Mouse (Mus musculus) CH12.LX (cell line): ENCODE results near the gene Slc15a3. TPM values are rescaled to one million over a fixed set of nuclear protein-coding genes. Genes with fewer than 3 reads are reported as not detected.

Source experiments
- DNase-seq: peaks from one replicate; pipeline ENCODE4 v3.0.0-alpha.2; 2013; ENCODE audit errors: extremely low read depth
- H3K27ac ChIP-seq: 2 replicates; pipeline ENCODE4 v1.5.1; 2012; ENCODE audit warnings: low read depth, mild to moderate bottlenecking, control low read depth, moderate library complexity; ENCODE audit not compliant: insufficient read depth
- H3K27me3 ChIP-seq: replicated peaks from 2 replicates; pipeline ENCODE3; 2012; ENCODE audit warnings: inconsistent platforms
- H3K36me3 ChIP-seq, 2 experiments: replicated peaks in 1 of 2; 2 replicates each; pipeline versions ENCODE3 to v1.6.1; 2012; ENCODE audit warnings: inconsistent platforms in 1 of 2, low read length in 1 of 2, mild to moderate bottlenecking in 1 of 2, mixed read lengths in 1 of 2, moderate library complexity in 1 of 2; ENCODE audit not compliant: control insufficient read depth in 1 of 2, insufficient read depth in 1 of 2
- H3K4me1 ChIP-seq, 2 experiments: 2 replicates each; pipeline ENCODE4 v1.6.1; 2012; ENCODE audit warnings: inconsistent platforms in 1 of 2, moderate library complexity in 1 of 2; ENCODE audit not compliant: insufficient read depth in 2 of 2, control insufficient read depth in 1 of 2
- H3K4me2 ChIP-seq: 2 replicates; pipeline ENCODE4 v1.6.1; 2012; ENCODE audit warnings: low read depth, mild to moderate bottlenecking, control low read depth; ENCODE audit not compliant: poor library complexity, insufficient read depth, severe bottlenecking
- H3K4me3 ChIP-seq, 3 experiments: fragments of 150-350 bp in 1 of 3; sonication (generic) in 1 of 3; replicated peaks in 1 of 3; 2 replicates each; pipeline versions ENCODE3 to v1.5.1; 2011 to 2012; ENCODE audit warnings: low read depth in 2 of 3, low read length in 2 of 3, mild to moderate bottlenecking in 2 of 3, moderate library complexity in 2 of 3, control low read depth in 1 of 3, improper control_type of control experiment in 1 of 3, inconsistent platforms in 1 of 3, mixed read lengths in 1 of 3; ENCODE audit not compliant: poor library complexity in 1 of 3
- H3K79me2 ChIP-seq: replicated peaks from 2 replicates; pipeline ENCODE4 v1.6.1; 2012; ENCODE audit warnings: mild to moderate bottlenecking, moderate library complexity; ENCODE audit not compliant: control insufficient read depth, poor library complexity, insufficient read depth, severe bottlenecking; ENCODE audit errors: extremely low read depth
- H3K9ac ChIP-seq: 2 replicates; pipeline ENCODE4 v1.6.1; 2012; ENCODE audit warnings: low read depth, mild to moderate bottlenecking, control low read depth, moderate library complexity; ENCODE audit not compliant: insufficient read depth
- H3K9me3 ChIP-seq: replicated peaks from 2 replicates; pipeline ENCODE3; 2012; ENCODE audit warnings: low read length, inconsistent platforms, mixed read lengths
- BHLHE40 ChIP-seq: IDR thresholded peaks from 2 replicates; pipeline ENCODE4 v1.6.1; 2011; ENCODE audit warnings: mild to moderate bottlenecking, low read depth, low read length, improper control_type of control experiment
- CHD1 ChIP-seq: IDR thresholded peaks from 2 replicates; pipeline ENCODE4 v1.6.1; 2012; ENCODE audit warnings: low read depth, low read length, improper control_type of control experiment, inconsistent platforms
- CHD2 ChIP-seq: IDR thresholded peaks from 2 replicates; pipeline ENCODE4 v1.6.1; 2011; ENCODE audit warnings: low read length, improper control_type of control experiment
- CTCF ChIP-seq, 2 experiments: IDR thresholded peaks in 1 of 2; conservative IDR thresholded peaks in 1 of 2; 2 replicates each; pipeline ENCODE4 v1.5.1; 2011 to 2012; ENCODE audit warnings: low read depth in 2 of 2, low read length in 2 of 2, improper control_type of control experiment in 1 of 2, inconsistent platforms in 1 of 2, mild to moderate bottlenecking in 1 of 2, moderate library complexity in 1 of 2
- E2F4 ChIP-seq: IDR thresholded peaks from 2 replicates; pipeline ENCODE4 v1.6.1; 2011; ENCODE audit warnings: low read depth, low read length, improper control_type of control experiment; ENCODE audit not compliant: insufficient replicate concordance
- ELF1 ChIP-seq: IDR thresholded peaks from 2 replicates; pipeline ENCODE4 v1.6.1; 2014; ENCODE audit warnings: low read depth, mild to moderate bottlenecking, inconsistent platforms, low read length, improper control_type of control experiment
- EP300 ChIP-seq: IDR thresholded peaks from 2 replicates; pipeline ENCODE4 v1.6.1; 2011; ENCODE audit warnings: low read length, improper control_type of control experiment
- ETS1 ChIP-seq: conservative IDR thresholded peaks from 2 replicates; pipeline ENCODE4 v1.6.1; 2012; ENCODE audit warnings: low read depth, mild to moderate bottlenecking, inconsistent platforms, low read length, improper control_type of control experiment, moderate library complexity
- IRF4 ChIP-seq: IDR thresholded peaks from 2 replicates; pipeline ENCODE4 v1.6.1; 2014; ENCODE audit warnings: low read depth, mild to moderate bottlenecking, inconsistent platforms, low read length, improper control_type of control experiment
- MAX ChIP-seq: IDR thresholded peaks from 2 replicates; pipeline ENCODE4 v1.6.1; 2011; ENCODE audit warnings: low read length, improper control_type of control experiment
- MAZ ChIP-seq: IDR thresholded peaks from 2 replicates; pipeline ENCODE4 v1.6.1; 2012; ENCODE audit warnings: low read depth, mild to moderate bottlenecking, inconsistent platforms, low read length, improper control_type of control experiment, moderate library complexity
- MEF2A ChIP-seq: IDR thresholded peaks from 2 replicates; pipeline ENCODE4 v1.6.1; 2014; ENCODE audit warnings: low read depth, mild to moderate bottlenecking, inconsistent platforms, low read length, improper control_type of control experiment, borderline replicate concordance
- MXI1 ChIP-seq: IDR thresholded peaks from 2 replicates; pipeline ENCODE4 v1.6.1; 2011; ENCODE audit warnings: mild to moderate bottlenecking, low read depth, low read length, improper control_type of control experiment
- NELFE ChIP-seq: IDR thresholded peaks from 2 replicates; pipeline ENCODE4 v1.6.1; 2011; ENCODE audit warnings: low read depth, low read length, improper control_type of control experiment
- PAX5 ChIP-seq: IDR thresholded peaks from 2 replicates; pipeline ENCODE4 v1.6.1; 2012; ENCODE audit warnings: low read length, inconsistent platforms, mixed read lengths
- POLR2A ChIP-seq: IDR thresholded peaks from 2 replicates; pipeline ENCODE4 v1.6.1; 2011; ENCODE audit warnings: low read depth, mild to moderate bottlenecking, improper control_type of control experiment, low read length
- POLR2AphosphoS2 ChIP-seq: IDR thresholded peaks from 2 replicates; pipeline ENCODE4 v1.6.1; 2011; ENCODE audit warnings: low read depth, low read length, improper control_type of control experiment
- RAD21 ChIP-seq: IDR thresholded peaks from 2 replicates; pipeline ENCODE4 v1.6.1; 2011; ENCODE audit warnings: low read depth, mild to moderate bottlenecking, low read length, improper control_type of control experiment, moderate library complexity
- SIN3A ChIP-seq: IDR thresholded peaks from 2 replicates; pipeline ENCODE4 v1.6.1; 2012; ENCODE audit warnings: low read length, improper control_type of control experiment, inconsistent platforms
- SMC3 ChIP-seq: IDR thresholded peaks from 2 replicates; pipeline ENCODE4 v1.6.1; 2011; ENCODE audit warnings: low read depth, low read length, improper control_type of control experiment
- TCF12 ChIP-seq: IDR thresholded peaks from 2 replicates; pipeline ENCODE4 v1.6.1; 2014; ENCODE audit warnings: low read depth, mild to moderate bottlenecking, inconsistent platforms, low read length, improper control_type of control experiment
- UBTF ChIP-seq: IDR thresholded peaks from 2 replicates; pipeline ENCODE4 v1.6.1; 2012; ENCODE audit warnings: low read depth, mild to moderate bottlenecking, inconsistent platforms, low read length, improper control_type of control experiment, moderate library complexity
- USF2 ChIP-seq: conservative IDR thresholded peaks from 2 replicates; pipeline ENCODE4 v1.6.1; 2011; ENCODE audit warnings: low read depth, low read length, improper control_type of control experiment
- ZC3H11A ChIP-seq: IDR thresholded peaks from 2 replicates; pipeline ENCODE4 v1.6.1; 2012; ENCODE audit warnings: low read depth, mild to moderate bottlenecking, inconsistent platforms, low read length, improper control_type of control experiment
- ZKSCAN1 ChIP-seq: IDR thresholded peaks from 2 replicates; pipeline ENCODE4 v1.6.1; 2012; ENCODE audit warnings: low read depth, inconsistent platforms, low read length, improper control_type of control experiment, borderline replicate concordance
- ZMIZ1 ChIP-seq: IDR thresholded peaks from 2 replicates; pipeline ENCODE4 v1.6.1; 2012; ENCODE audit warnings: low read depth, mild to moderate bottlenecking, inconsistent platforms, low read length, improper control_type of control experiment
- ZNF384 ChIP-seq: IDR thresholded peaks from 2 replicates; pipeline ENCODE4 v1.6.1; 2012; ENCODE audit warnings: low read depth, low read length, improper control_type of control experiment, inconsistent platforms
- dilution Hi-C: fragments of 300-500 bp; cut with MboI; formaldehyde crosslinking; loops from 2 replicates; pipeline ENCODE4 v1.14.3; 2020; ENCODE audit warnings: low sequenced_read_pairs; ENCODE audit not compliant: extremely low pct_unique_long_range_greater_than_20kb, extremely low pct_ligation_motif_present
- in situ Hi-C: fragments of 300-500 bp; cut with MboI; formaldehyde crosslinking; loops from 3 replicates; pipeline ENCODE4 v1.14.3; 2019; ENCODE audit warnings: low sequenced_read_pairs, low pct_ligation_motif_present, low pct_unique_long_range_greater_than_20kb, mixed read lengths
- polyA plus RNA-seq: library from polyadenylated mRNA; unstranded; fragments of >175 nt; gene quantifications from 2 replicates; pipeline ENCODE4 v1.2.1, GENCODE M21; 2012; ENCODE audit warnings: low read depth; ENCODE audit not compliant: insufficient read length
- total RNA-seq, 2 experiments: library from RNA; depleted of rRNA; stranded (reverse); fragments of 300-350 nt in 1 of 2; fragments of >200 nt in 1 of 2; gene quantifications; 2 replicates each; pipeline ENCODE4 v1.2.3; 2012 to 2014

Slc15a3 gene
- total and polyA plus RNA-seq, 3 experiments: 84.5 to 219 (median 94.3) TPM

- H3K4me1 ChIP-seq: peaks cover 0 to 9% of the 10 kb centered on the region in 2 experiments; a peak in 3 of 4 replicates
- no peak overlapping the region for H3K4me3 ChIP-seq
- no peak overlapping the region for H3K4me2 ChIP-seq
- in situ Hi-C loops: no loop called here
- DNase-seq: no peak
- TF ChIP-seq POLR2AphosphoS2 (no peak), EP300 (no peak), CTCF (conservative IDR thresholded peaks at IDR 0.05 in 1 of 2, IDR thresholded peaks at IDR 0.05 in 1 of 2; ENCODE audit: low read depth in 2 of 2, low read length in 2 of 2) (no peak), ZNF384 (no peak), SMC3 (no peak), ETS1 (no peak), ZKSCAN1 (no peak), BHLHE40 (no peak), ZMIZ1 (no peak), UBTF (no peak), SIN3A (no peak), E2F4 (no peak), POLR2A (no peak), RAD21 (no peak), TCF12 (no peak), MAZ (no peak), ELF1 (no peak), PAX5 (no peak), MEF2A (no peak)
- no peaks in the 10 kb centered on the region for H3K9me3 ChIP-seq
- dilution Hi-C loops: no loop called here
- H3K9ac ChIP-seq: no peak overlapping the region
- H3K27ac ChIP-seq: no peak overlapping the region
- H3K79me2 ChIP-seq: no peaks in the 10 kb centered on the region
- H3K36me3 ChIP-seq: no peaks in the 10 kb centered on the region
- no peaks in the 10 kb centered on the region for H3K27me3 ChIP-seq
Observed at GRCm38 (mm10) chr19:10809428-10810175, 29.9 kb upstream of the Slc15a3 start.

- no peaks in the 10 kb centered on the region for H3K79me2 ChIP-seq
- no peak overlapping the region for H3K9ac ChIP-seq
- H3K9me3 ChIP-seq: no peaks in the 10 kb centered on the region
- H3K27ac ChIP-seq: no peak overlapping the region
- no peak for TF ChIP-seq SMC3
- no peak for TF ChIP-seq ZC3H11A
- TF ChIP-seq ETS1: no peak
- no peak for TF ChIP-seq PAX5
- TF ChIP-seq MAX: no peak
- TF ChIP-seq EP300: no peak
- TF ChIP-seq MEF2A: no peak
- TF ChIP-seq CHD1: no peak
- no peak for TF ChIP-seq NELFE
- no peak for TF ChIP-seq CTCF (conservative IDR thresholded peaks at IDR 0.05 in 1 of 2, IDR thresholded peaks at IDR 0.05 in 1 of 2; ENCODE audit: low read depth in 2 of 2, low read length in 2 of 2)
- no peak for TF ChIP-seq MXI1
- TF ChIP-seq ZKSCAN1: no peak
- no peak for TF ChIP-seq IRF4
- no peak for TF ChIP-seq MAZ
- TF ChIP-seq UBTF: no peak
- TF ChIP-seq USF2: no peak
- TF ChIP-seq CHD2: no peak
- in situ Hi-C loops: no loop called here
- no peak overlapping the region for H3K4me3 ChIP-seq
- H3K36me3 ChIP-seq: no peaks in the 10 kb centered on the region
- no peaks in the 10 kb centered on the region for H3K27me3 ChIP-seq
- dilution Hi-C loops: no loop called here
- DNase-seq: no peak
- H3K4me1 ChIP-seq: peaks cover 0 to 9% of the 10 kb centered on the region in 2 experiments; a peak in 3 of 4 replicates
- no peak overlapping the region for H3K4me2 ChIP-seq
Observed at GRCm38 (mm10) chr19:10810176-10810492, 29.4 kb upstream of the Slc15a3 start.
